Mouse (Mus musculus) small intestine, adult 2 months (tissue): ENCODE results near the gene Tspo2. TPM values are rescaled to one million over a fixed set of nuclear protein-coding genes. Genes with fewer than 3 reads are reported as not detected.
A peak's percentile ranks its signal among the peaks of the same experiment; 100 is the strongest.

Experiments
- H3K27ac ChIP-seq: fragments of 200-500 bp; 2 replicates; pipeline ENCODE4 v1.5.1; 2012; ENCODE audit warnings: low read depth, low read length, control low read depth, inconsistent platforms; ENCODE audit not compliant: insufficient read depth
- H3K27me3 ChIP-seq: fragments of 200-500 bp; 2 replicates; pipeline ENCODE4 v1.6.1; 2012; ENCODE audit warnings: mild to moderate bottlenecking, moderate library complexity, low read length, inconsistent platforms; ENCODE audit not compliant: control insufficient read depth, insufficient read depth
- H3K36me3 ChIP-seq: fragments of 200-500 bp; 2 replicates; pipeline ENCODE4 v1.6.1; 2012; ENCODE audit warnings: mild to moderate bottlenecking, low read length, control low read depth, inconsistent platforms; ENCODE audit not compliant: control insufficient read depth, insufficient read depth
- H3K4me1 ChIP-seq: fragments of 200-500 bp; 2 replicates; pipeline ENCODE4 v1.6.1; 2012; ENCODE audit warnings: low read length, inconsistent platforms, mixed read lengths; ENCODE audit not compliant: control insufficient read depth, insufficient read depth, insufficient read length
- H3K4me3 ChIP-seq: fragments of 200-500 bp; 2 replicates; pipeline ENCODE4 v1.5.1; 2012; ENCODE audit warnings: low read depth, mild to moderate bottlenecking, control low read depth, inconsistent platforms, low read length, moderate library complexity
- CTCF ChIP-seq: fragments of 200-500 bp; IDR thresholded peaks from 2 replicates; pipeline ENCODE4 v1.5.1; 2012; ENCODE audit warnings: low read depth, mild to moderate bottlenecking, control low read depth, inconsistent platforms, low read length, moderate library complexity, mixed read lengths; ENCODE audit not compliant: insufficient replicate concordance, insufficient read length; ENCODE audit errors: extremely low read depth
- POLR2A ChIP-seq: fragments of 200-500 bp; IDR thresholded peaks from 2 replicates; pipeline ENCODE4 v1.6.1; 2012; ENCODE audit warnings: low read depth, mild to moderate bottlenecking, control low read depth, inconsistent platforms, low read length, moderate library complexity
- WGBS: fragments of 180-500 bp; shearing (Covaris S2); methylation state at CpG from one replicate; pipeline ENCODE4 v1.1.7; 2018; 5-methylcytosine and 5-hydroxymethylcytosine counted together
- polyA plus RNA-seq: library from polyadenylated mRNA; depleted of rRNA; stranded (reverse); fragments of >200 nt; gene quantifications from 2 replicates; pipeline ENCODE4 v1.2.3, GENCODE M21; 2012; rRNA removed

Tspo2 gene
- polyA plus RNA-seq, 1 experiment: 2.6 TPM

DNA sequence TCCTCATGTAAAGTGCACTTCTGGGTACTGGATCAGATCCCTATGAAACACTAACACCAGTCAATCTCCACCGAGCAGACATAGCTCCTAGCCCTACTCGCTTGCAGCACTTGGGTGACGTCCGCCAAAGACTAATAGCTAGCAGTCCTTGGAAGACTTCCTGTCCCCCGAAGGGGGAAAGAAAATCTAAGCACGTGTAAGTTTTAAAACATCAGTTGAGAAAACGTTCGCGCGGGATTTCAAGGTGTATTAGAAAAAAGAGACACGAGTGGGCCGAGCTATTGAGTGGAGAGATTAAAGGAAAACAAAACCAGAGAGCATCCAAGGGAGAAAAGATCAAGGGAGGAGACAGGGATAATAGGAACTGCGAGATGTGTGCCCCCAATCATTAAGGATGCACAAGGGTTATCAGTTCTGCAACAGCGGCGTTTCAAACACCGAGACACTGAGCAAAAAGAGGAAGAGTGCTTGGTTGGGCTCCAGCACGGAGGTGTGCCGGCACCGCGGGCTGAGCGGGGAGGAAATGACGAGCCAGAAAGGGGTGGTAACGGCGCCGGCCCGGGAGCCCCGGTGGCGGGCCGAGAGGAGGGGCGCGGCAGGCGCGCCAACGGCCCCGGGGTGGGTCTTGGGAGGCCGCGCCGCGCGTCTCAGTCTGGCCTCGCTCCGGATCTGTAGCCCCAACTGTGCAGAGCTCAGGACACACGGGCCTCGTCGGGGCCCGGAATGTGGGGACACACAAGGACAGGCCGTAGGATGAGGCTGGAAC, 42.6 kb downstream of the Tspo2 start:
- TF ChIP-seq CTCF (no peak), POLR2A (peak; percentile 46; the same call in 1 of the 2 replicates)
- H3K4me1 ChIP-seq: peaks cover 7% of the 10 kb centered on the region; the same call in 1 of the 2 replicates
- no peaks in the 10 kb centered on the region for H3K27me3 ChIP-seq
- H3K4me3 ChIP-seq: peak overlapping the region; percentile 90
- peak overlapping the region; percentile 99 for H3K27ac ChIP-seq
- under 1% methylated on average over 47 of the region's 47 CpGs for WGBS
- H3K36me3 ChIP-seq: peaks cover 10% of the 10 kb centered on the region

- H3K27ac ChIP-seq: peak overlapping the region; percentile 99
- H3K4me1 ChIP-seq: peaks cover 7% of the 10 kb centered on the region; the same call in 1 of the 2 replicates
- peak overlapping the region; percentile 90; the same call in 1 of the 2 replicates for H3K4me3 ChIP-seq
- TF ChIP-seq POLR2A (no peak), CTCF (no peak)
- WGBS: 2% methylated on average over 8 of the region's 8 CpGs
- H3K36me3 ChIP-seq: peaks cover 7% of the 10 kb centered on the region; the same call in 1 of the 2 replicates
- H3K27me3 ChIP-seq: no peaks in the 10 kb centered on the region
Observed at GRCm38 (mm10) chr17:48407910-48408525, 43.3 kb downstream of the Tspo2 start.

- 66% methylated on average over 4 of the region's 4 CpGs for WGBS
- Histone ChIP-seq H3K27me3 (no peaks in the 10 kb centered on the region), H3K36me3 (0 out of 2 replicates have a peak, but pooled peaks cover 2% of the 10 kb centered on the region), H3K27ac (no peak overlapping the region), H3K4me3 (no peak overlapping the region), H3K4me1 (peaks cover 7% of the 10 kb centered on the region; the same call in 1 of the 2 replicates)
- TF ChIP-seq CTCF (no peak), POLR2A (no peak)
Observed at GRCm38 (mm10) chr17:48407154-48407553, 44.2 kb downstream of the Tspo2 start.

DNA sequence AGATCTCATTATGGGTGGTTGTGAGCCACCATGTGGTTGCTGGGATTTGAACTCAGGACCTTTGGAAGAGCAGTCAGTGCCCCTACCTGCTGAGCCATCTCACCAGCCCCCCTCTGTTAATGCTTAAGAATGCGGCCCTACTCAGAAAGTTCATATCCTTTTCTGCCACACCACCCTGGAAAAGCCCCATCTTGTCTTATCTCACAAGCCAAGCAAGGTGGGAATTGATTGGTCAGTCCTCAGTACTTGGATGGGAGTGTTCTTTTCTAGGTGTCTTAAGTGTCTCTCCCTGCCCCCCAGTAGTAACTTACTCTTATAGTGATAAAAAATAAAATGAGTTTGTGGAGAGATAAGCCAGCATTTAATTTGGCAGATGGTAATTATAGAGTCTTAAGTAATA, 46.6 kb downstream of the Tspo2 start:
- no peaks in the 10 kb centered on the region for H3K27me3 ChIP-seq
- H3K4me1 ChIP-seq: peaks cover 9% of the 10 kb centered on the region; the same call in 1 of the 2 replicates
- TF ChIP-seq CTCF (no peak), POLR2A (no peak)
- H3K4me3 ChIP-seq: no peak overlapping the region
- peaks cover 6% of the 10 kb centered on the region for H3K36me3 ChIP-seq
- no peak overlapping the region for H3K27ac ChIP-seq
- whole genome bisulfite sequencing: 71% methylated on average over 1 of the region's 1 CpGs

DNA sequence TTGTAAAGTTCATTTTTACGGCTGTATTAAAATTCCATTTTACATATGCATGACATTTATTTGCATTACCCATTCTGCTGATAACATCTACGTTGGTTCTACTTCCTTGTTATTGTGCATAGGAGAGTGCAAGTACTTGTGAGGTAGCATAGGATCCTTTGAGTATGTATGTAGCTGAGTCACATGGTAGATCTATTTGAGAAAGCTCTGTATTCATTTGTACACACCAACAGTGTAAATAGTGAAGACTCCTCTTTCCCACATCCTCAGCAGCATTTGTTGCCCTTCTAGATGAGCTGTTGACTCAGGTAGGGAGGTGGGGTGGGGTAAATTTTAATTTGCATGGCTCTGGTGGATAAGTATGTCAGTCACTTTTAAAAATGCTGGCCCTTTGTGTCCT, 47.5 kb downstream of the Tspo2 start:
- H3K27ac ChIP-seq: no peak overlapping the region
- WGBS: 49% methylated on average over 2 of the region's 2 CpGs
- H3K36me3 ChIP-seq: peaks cover 12% of the 10 kb centered on the region
- H3K27me3 ChIP-seq: no peaks in the 10 kb centered on the region
- TF ChIP-seq CTCF: no peak
- H3K4me3 ChIP-seq: no peak overlapping the region
- peaks cover 9% of the 10 kb centered on the region; the same call in 1 of the 2 replicates for H3K4me1 ChIP-seq

DNA sequence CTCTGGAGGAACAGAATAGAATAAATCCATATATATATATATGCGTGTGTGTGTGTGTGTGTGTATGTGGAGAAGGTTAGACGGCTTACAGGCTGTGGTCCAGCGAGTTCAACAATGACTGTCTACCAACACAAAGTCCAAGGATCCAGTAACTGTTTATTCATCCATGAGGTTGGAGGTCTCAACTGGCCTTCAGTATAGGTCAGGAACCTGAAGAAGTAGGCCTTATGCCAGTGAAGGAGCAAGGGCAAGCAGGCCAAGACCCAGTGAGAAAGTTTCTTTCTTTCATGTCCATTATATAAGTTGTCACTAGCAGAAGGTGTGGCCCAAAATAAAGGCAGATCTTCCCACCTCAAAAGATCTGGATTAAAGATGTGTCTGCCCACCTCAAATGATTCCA, 48.6 kb downstream of the Tspo2 start:
- Histone ChIP-seq H3K4me1 (peaks cover 9% of the 10 kb centered on the region; the same call in 1 of the 2 replicates), H3K27ac (no peak overlapping the region), H3K27me3 (no peaks in the 10 kb centered on the region), H3K4me3 (no peak overlapping the region), H3K36me3 (peaks cover 21% of the 10 kb centered on the region)
- WGBS: 81% methylated on average over 3 of the region's 3 CpGs
- TF ChIP-seq POLR2A (no peak), CTCF (no peak)

GRCm38 (mm10) chr17:48401710-48402109, 49.6 kb downstream of the Tspo2 start:
- WGBS: 74% methylated on average over 4 of the region's 4 CpGs
- no peak overlapping the region for H3K4me3 ChIP-seq
- no peak for TF ChIP-seq CTCF

More at GRCm38 (mm10) chr17:48401710-48402109, 49.6 kb downstream of the Tspo2 start:
- Histone ChIP-seq H3K27ac (no peak overlapping the region), H3K36me3 (peaks cover 21% of the 10 kb centered on the region), H3K4me1 (peaks cover 5% of the 10 kb centered on the region; the same call in 1 of the 2 replicates), H3K27me3 (no peaks in the 10 kb centered on the region)

Other genes starting within 250 kb of the Tspo2 start
- gene Trem1, start 218.8 kb downstream of the Tspo2 start, polyA plus RNA-seq: 0.11 and 0.19 TPM in 2 replicates
- gene Trem3, start 203.7 kb downstream of the Tspo2 start, polyA plus RNA-seq: 0.16 and 0.17 TPM in 2 replicates
- gene Treml4, start 187.2 kb downstream of the Tspo2 start, polyA plus RNA-seq: 1.6 and 1.7 TPM in 2 replicates
- gene Treml2, start 152.0 kb downstream of the Tspo2 start, polyA plus RNA-seq: 1.2 and 2.4 TPM in 2 replicates
- gene B430306N03Rik, start 135.4 kb downstream of the Tspo2 start, polyA plus RNA-seq: 0.52 and 0.84 TPM in 2 replicates
- 1.3 TPM in 1 of 2 replicates, not detected in the other for gene Trem2, start 105.1 kb downstream of the Tspo2 start, polyA plus RNA-seq
- gene Treml1, start 91.6 kb downstream of the Tspo2 start, polyA plus RNA-seq: not detected in 2 replicates
- 36.2 and 36.4 TPM in 2 replicates for gene Nfya, start 41.6 kb downstream of the Tspo2 start, polyA plus RNA-seq
- 3.5 and 4.1 TPM in 2 replicates for gene Oard1, start 41.5 kb downstream of the Tspo2 start, polyA plus RNA-seq
- 0.25 and 1.2 TPM in 2 replicates for gene Apobec2, start 18.6 kb downstream of the Tspo2 start, polyA plus RNA-seq
- gene Unc5cl, start 3.4 kb upstream of the Tspo2 start, polyA plus RNA-seq: 52.1 and 88.3 TPM in 2 replicates